Mouse (Mus musculus): ENCODE measurements around the gene Rabl6.
"Not testable (repeated sequence)": the region's sequence is repeated elsewhere in the genome, so short reads cannot be mapped to it uniquely, and the experiment has no call there.

The Rabl6 gene

DNA sequence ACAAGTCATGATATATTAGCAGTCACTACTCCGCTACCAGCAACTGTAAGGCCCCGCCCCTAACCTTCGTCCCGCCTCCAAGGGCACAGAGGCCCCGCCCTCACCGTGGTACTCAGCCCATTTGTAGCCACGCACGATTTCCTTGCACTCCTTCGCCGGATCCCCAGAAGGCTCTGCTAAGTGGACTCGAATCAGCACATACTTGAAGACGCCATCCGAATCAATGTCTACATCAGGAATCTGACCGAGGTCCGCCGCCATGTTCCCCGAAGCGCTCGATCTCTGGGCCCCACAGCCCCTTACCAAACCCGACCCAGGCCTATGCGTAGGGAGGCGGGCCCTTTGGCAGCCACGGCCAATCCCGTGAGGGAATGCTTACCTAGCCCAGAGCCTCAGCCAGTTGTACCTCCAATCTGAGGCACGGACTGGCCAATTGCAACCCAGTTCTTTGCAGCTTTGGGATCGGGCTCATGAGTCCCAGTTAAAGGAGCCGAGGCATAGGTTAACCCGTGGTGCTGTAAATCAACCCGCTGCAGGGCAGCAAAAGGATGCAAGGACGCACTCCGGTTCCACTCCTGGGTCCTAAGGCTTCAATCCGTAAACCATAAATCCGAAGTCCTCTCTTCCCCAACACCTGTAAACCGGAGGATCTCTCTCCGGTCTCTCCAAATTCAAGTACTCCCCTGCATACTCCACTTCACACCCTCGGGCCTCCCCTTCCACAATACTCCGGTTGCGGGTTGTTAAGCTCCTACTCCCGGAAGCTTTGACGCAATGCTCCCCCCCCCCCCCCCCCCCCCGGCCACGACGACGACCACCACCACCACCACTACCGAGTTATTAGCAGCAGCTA lies 33.5 kb downstream of the Rabl6 start, which contains the start of the genes Mamdc4 and Phpt1:
Mamdc4 (minus strand) TSS at position 267 of the 853 bp plus-strand sequence.
Phpt1 (minus strand) TSS at position 646 of the 853 bp plus-strand sequence.
- DNase-seq: peak; percentile 98

DNA sequence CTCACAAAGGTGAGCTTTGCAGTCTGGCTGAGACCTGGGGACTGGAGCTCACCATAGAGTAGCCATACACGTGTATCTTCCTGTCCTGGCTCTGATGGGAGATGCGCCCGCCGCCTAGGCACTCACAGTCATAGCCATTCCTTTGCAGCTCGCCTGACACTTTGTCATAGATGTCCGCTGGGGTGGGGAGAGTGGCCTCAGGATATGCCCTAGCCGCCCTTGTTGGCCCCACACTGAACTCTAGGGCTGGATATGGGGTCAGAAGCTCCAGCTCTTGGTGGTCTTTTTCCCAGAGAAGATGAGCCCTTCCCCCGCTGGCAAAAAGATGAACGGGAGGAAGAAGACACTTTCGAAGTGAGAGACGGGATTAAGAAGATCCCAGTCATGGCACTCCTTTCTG lies 34.2 kb downstream of the Rabl6 start:
- no peak for DNase-seq

DNA sequence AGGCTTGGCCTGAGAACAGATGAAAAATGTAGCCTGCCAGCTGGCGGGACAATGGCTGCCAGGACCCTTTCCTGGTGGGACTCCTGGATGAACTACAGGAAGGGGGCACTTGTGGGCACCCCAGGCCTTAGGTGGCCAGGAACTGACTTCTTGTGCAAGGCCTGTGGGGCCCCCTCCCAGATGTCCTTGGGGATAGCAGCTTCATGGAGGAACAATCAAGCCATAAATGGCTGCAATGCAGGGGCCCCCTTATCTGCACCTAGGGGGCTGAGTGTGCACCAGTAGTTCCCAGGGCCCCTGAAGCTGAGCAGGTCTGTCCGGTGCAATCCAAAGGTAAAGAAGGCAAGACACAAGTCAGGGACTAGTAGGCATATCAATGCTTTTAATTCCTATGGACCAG lies 35.3 kb downstream of the Rabl6 start:
- DNase-seq: no peak

DNA sequence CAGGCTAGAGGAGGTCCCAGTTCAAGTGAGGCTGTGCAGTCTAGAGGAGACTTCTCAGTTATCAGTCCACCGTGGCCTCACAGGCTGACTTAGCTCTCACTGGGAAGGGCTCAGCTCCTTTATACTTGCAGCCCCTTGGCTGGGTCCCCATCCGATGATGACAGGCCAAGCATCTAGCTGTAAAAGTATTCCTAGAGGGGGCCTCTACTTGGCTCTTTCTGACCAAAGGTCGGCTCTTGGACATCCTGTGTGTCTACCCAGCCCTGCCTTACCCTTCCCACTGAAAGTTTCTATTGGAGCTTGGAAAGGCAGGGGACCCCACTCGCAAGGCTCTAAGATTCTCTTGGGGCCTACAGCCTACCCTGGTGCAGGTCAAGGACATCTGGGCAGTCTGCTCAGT lies 37.1 kb downstream of the Rabl6 start:
- DNase-seq: no peak

DNA sequence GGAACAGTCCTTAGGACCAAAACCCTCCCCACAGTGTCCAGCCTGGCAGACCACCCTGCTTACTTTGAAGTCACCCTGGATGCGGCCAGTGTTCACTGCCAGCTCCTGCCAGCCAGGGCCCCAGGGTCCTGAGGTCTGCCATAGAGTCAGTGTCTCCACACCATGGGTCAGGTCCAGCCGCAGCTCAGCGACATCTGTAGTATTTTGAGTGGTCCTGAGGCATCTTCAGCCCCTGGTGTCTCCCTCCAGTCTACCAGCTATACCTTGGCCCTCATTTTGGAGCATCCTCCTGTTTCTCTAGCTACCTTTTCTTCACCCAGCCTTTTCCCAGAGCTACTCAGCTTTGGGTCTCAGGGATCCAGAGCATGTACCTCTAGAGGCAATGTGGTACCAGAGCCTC lies 39.0 kb downstream of the Rabl6 start:
- DNase-seq: no peak

DNA sequence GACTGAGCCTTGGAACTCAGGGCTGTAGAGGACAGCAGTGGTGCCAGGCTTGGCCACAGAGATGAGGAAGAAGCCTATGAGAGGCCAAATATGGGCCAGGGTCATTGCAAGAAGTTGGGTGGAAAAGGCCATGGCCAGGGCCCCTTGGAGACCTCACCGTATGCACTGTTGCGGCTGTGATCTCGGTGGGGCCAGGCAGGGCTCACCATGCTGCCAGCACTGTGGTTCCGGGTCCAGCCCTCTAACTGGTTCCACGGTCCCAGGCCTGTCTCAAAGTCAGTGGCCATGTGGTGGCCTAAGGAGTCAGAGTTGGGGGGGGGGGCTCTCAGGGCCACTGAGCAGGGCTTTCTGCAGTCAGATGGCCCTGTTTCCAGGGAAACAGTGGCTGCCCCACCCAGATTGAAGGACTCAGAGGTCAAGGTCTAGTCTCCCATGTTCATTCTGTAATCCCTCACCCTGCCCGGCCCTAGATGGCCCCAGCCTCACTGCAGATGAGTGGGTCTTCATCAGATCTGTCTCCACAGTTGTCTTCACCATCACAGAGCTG lies 39.8 kb downstream of the Rabl6 start:
- DNase-seq: no peak

DNA sequence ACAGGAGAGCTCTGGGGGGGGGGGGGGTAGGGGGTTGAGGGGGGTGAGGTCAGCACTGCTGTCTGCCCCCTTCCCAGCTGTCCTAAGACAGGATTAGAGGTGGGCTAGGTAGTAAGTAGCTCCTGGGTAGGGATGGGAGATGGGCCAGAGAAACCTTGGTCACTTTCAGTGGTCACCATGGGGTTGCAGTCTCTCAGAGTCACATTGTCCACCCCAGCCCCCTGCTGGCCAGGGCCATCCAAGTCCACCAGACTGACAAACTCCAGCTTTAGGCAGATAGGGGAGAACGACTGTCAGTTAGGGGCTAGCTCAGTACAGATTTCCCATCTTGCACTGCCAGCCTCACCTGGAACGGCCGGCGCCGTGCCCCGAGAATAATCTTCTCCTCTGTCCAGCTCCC lies 41.8 kb downstream of the Rabl6 start:
- no peak for DNase-seq

DNA sequence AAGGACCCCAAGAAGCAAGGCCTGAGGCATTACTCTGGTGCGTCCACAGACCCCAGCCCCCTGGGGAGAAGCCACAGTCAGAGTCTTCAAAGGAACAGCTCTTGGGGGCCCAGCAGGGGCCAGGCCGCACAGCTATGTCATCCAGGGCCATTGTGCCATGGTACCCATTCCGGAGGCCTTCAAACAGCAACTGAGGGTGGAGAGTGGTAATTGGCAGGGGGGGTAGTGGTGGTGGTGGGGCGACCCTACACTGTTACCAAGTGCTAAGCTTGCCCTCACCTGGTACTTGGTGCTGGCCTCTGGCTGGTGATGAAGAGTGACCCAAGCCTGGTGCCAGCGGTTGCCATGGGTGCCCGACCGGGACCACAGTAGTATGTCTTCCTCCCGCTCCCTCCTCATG lies 42.6 kb downstream of the Rabl6 start:
- DNase-seq: no peak

DNA sequence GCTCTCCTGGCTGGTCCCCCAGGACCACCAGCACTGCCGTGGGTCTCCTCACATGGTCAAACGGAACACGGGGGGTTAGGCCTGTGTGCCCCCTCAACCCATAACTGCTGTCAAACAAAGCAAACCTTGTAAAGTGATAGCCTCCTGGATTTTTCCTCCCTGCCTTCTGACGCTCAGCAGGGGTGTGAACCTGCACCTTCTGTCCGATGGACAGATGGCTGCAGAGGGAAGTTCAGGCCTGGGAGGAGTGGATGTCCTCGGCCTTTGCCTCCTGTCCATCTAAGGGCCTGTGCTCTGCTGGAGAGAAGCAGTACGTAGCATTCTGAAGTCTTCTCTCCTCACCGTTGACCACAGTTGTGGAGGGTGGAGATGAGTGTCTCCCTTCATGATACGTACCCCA lies 46.4 kb downstream of the Rabl6 start:
- no peak for DNase-seq

DNA sequence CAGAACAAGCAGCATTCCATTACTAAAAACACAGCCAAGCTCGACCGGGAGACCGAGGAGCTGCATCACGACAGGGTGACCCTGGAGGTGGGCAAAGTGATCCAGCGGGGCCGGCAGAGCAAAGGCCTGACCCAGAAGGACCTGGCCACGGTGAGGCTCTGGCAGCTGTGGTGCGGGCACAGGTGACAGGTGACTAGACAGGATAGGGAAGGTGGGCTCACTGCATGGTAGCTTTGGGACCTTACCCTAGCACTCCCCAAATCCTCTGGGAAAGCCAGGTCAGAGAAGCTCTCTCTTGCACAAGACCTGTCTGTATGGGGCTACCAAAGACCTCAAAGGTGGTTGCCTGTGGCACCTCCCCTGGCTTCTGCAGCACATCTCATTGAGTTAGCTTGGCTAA lies 47.8 kb downstream of the Rabl6 start:
- DNase-seq: no peak

DNA sequence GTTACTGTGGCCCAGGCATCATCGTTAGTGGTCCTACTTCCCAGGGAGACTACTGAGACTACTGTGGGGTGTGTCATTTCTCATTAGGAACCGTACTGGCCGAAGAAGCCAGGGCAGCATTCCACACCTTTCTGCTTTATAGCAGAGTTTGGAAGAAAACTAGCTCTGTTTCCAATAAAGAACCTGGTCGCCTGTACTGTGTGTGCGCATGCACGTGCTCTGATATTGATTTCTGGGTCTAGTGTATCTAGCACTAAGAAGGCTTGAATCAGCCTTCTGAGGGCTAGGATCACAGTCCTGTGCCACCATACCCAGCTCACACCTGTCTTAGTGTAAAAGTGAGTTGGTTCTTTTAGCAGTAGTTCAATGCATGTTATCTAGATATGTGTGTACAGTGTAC lies 49.5 kb downstream of the Rabl6 start:
- DNase-seq: no peak

DNA sequence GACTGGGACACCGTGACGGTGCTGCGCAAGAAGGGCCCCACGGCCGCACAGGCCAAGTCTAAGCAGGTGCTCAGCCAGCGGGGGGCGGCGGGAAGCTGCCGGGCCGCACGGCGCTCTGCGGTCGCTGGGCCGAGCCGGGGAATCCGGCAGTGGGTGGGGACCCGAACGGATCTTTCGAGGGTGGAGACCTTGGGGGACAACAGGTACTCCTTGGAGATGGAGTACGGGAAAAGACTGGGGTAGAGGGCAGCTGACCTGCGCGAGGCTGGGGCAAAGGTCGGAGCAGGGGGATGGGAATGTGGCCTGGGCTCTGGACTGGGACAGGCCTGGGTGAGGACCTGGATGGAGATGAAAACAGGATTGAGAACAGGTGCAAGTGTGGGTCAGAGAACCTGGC lies 50.4 kb downstream of the Rabl6 start:
- DNase-seq: no peak

DNA sequence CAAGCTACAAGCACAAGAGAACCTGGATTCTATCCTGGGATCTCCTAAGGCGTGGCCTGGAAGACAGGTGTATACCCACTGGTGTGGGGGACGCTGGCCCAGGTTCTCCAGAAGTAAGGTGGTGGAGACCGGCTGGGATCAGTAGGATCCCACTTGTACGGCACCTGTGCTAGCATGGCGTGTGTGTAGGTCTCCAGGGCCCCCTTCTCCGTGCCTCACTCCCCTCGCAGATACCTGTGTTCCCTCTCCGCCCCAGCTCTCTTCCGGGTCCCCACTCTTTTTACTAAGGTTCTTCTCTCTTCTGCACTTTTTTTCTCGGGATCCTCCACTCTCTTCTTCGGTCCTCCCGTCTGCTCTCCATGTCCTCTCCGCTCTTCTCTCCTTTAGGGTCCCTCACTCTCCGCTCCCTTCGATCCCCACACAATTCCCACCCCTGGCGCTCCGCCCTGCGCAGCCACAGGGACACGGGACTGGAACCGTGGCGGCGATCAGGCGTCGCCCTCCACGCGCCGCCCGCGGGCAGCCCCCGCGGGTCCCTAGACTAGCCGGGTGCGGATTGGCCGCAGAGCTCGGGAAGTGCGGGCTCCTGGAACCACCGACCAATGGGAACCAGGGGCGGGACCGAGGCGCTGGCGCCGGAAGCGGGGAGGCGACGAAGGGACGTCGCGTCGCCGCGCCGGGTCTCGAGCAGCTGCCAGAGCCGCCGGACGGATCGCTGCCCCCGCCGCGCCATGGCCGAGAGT lies 50.9 kb downstream of the Rabl6 start, which contains the start of gene Edf1:
Edf1 (plus strand) TSS at position 627 of the 743 bp plus-strand sequence.
- peak; percentile 97 for DNase-seq

DNA sequence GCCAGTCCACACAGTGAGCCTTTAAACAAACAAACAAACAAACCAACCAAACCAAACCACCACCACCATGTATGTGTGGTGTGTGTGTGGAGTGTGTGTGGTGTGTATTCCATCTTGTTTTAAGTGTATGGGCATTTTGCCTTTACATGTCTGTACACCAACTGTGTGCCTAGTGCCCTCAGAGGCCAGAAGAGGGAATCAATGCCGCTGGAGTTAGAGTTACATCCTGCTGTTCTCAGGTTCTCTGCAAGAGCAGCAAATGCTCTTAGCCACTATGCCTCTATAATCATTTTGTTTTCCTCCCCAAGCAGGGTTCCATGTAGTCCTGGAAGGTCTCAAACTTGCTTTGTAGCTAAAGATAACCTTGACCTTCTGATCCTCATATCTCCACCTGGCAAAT lies 52.0 kb downstream of the Rabl6 start:
- no peak for DNase-seq

DNA sequence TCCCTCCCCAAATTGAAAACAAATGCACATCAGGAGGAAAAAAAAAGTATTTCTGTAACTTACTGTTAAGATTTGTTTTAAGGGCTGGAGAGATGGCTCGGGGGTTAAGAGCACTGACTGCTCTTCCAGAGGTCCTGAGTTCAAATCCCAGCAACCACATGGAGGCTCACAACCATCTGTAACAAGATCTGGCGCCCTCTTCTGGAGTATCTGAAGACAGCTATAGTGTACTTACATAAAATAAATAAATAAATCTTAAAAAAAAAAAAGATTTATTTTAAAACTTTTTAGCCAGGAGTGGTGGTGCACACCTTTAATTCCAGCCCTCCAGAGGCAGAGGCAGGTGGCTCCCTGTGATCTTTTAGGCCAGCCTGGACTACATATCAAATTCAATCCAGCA lies 52.8 kb downstream of the Rabl6 start:
- DNase-seq: not testable (repeated sequence)

DNA sequence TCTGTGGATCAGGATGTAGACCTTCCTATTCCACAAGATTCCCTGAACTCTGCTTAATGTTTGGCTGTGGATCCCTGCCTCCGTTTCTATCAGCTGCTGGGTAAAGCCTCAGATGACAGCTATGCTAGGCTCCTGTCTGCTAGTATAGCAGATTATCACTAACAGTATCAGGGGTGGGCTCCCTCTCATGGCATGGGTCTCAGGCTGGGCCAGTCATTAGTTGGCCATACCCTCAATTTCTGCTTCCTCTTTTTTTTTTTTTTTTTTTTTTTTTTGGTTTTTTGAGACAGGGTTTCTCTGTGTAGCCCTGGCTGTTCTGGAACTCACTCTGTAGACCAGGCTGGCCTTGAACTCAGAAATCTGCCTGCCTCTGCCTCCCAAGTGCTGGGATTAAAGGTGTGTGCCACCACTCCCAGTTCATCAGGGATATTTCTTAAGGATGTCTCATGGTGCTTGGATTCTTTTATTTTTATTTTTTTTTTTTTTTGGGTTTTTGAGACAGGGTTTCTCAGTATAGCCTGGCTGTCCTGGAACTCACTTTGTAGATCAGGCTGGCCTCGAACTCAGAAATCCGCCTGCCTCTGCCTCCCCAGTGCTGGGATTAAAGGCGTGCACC lies 55.0 kb downstream of the Rabl6 start:
- DNase-seq: not testable (repeated sequence)

DNA sequence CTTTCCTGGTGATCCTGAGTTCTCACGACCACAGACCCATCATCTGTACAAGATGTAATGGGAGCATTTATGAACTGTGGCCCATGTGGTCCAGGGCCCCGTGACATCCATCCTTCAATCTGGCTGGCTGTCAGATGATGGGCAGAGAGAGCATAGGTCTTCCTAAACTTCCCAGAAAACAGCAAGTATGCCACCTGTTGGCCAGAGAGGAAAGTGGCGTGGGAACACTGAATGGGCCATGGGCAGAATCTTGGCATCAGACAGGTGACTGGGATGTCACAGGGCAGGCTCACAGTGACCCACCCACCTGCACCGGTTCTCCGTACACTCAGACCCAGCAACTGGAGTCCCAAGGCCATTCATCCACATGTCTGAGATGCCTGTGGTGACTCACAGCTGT lies 57.1 kb downstream of the Rabl6 start:
- DNase-seq: peak; percentile 72

DNA sequence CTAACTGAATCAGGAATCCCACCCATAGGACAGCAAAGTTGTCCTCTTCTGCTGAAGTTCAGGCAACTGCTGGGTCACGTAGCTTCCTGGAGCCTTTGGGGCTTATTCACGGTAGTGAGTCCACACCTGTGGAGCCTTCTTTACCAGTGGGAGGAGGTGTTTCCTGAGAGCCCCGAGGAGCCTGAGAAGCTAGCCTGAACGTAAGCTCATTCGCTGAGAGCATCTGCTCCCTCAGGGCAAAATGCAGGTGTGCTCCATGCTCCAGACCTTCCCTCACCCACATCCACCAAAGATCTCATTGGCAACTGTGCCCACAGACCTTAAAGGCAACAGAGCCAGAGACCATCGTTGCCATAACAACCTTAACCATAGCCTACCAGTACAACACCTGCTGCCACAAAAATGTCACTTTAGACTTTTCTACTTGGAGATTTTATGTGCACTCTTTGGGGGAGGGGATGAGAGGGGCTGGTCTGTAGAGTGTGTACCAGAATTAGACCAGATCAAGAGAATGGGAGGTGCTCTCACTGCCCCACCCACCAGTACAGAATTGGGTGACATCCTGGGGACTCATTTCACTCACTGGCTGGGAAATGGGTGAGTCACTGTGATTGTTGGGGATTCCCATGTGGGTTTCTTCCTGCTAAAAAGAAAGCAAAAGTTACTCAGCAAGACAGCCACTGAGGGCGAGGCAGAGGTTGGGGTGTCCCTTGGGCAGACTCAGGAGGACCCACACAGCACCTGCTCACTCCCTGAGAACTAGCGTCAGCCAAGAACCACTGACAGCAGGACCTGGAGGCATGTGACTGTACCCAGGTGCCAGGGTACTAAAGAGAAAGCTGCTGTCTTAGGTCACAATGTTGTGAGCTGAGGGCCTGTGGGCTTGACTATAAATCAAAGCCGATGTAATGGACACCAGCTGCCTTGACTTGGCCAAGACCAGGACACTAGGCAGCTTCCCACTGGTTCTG lies 59.0 kb downstream of the Rabl6 start:
- no peak for DNase-seq

DNA sequence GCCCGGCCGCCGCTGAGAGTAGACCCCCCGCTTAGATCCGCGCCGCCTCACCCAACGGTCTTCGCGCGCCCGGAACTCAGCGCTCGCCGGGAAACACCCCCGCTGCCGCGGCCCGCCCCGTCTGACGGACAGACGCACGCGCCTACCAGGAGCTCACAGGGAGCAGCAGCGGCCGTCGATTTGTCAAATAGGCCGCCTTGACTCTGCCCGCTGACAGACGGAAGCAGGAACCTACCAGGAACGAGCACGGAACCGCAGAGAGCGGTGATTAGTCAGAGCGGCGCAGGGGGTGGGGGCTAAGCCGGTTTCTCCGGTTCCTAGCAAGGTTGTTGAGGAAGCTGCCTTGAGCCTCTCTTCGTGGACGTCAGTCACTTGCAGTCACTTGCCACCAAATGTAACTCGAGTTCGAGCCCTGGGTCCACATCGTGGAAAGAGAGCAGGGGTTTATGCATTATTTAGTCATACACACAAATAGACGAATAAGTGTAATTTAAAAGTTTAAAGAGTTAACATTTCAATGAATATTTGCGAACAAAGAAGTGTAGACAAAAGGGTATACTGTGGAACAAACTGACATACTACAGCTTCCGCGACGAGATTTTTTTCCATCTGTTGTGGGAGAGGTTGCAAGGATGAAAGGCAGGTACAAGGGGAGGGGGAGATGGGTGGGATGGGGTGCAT lies 61.4 kb downstream of the Rabl6 start, which contains the start of gene Traf2:
Traf2 (minus strand) TSS at position 130 of the 681 bp plus-strand sequence.
- peak; percentile 99 for DNase-seq

DNA sequence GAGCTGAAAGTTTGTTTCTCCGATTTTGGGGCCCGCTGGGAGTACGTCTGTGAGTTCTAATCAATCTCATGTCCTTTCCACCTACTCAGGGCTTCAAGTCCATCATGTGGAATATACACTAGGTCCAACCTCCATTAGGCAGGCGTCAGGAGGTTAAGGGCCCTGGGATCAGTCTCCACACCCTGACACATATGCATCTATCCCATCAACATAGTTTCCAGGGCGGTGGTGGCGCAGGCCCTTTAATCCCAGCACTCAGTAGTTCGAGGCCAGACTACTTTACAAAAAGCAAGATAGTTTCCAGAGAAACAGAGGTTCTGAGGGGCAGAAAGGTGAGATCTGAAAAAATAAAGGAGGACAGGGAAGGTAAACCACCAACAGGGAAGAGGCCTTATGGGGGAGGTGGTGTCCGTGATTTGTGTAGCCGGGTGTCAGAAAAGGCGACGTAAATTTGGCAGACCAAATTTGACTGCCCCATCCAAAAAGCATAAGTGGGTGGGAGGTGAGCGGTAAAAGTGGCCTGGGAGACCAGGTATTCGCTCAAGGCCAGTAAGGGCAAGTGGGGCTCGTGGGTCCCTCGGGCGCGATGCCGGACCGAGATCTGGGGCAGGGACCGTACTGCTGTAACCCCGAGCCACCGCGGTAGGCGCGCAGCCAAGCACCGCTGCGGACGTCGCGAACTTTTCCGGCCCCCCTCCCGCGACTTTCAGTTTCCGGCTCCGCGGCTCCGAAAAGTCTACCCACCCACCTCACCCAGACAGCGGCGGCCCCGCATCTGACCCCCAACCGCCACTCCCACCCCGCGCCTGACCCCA lies 62.1 kb downstream of the Rabl6 start:
- DNase-seq: no peak
